Mouse (Mus musculus): ENCODE data around the gene Bard1. TPM values are rescaled to one million over a fixed set of nuclear protein-coding genes. Genes with fewer than 3 reads are reported as not detected.

Bard1 gene
- polyA plus RNA-seq, 1 experiment from 2014 or later: 0.74 TPM

DNA sequence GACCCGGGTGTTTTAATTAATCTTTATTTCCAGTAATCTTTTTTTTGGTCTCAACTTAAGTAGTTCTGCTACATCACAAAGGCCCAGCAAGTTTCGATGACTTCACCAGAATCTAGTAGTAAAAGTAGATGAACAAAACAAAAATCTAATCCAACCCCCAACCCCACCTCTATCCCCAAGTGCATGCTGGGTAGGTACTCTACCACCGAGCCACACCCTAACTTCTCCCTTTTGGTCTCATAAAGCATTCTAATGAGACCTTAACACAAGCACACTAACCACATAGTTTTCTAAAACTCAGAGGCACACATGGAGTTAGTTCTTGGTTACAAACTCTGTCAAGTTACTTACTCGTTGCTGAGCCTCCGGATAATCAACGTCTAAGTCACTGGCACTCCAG is 3.2 kb upstream of the Bard1 start:
- Histone ChIP-seq H3K36me3 (ENCODE audit: control insufficient read depth, insufficient read depth, low read length) (no peaks in the 10 kb centered on the region), H3K27me3 (ENCODE audit: control insufficient read depth, insufficient read depth, low read length) (no peaks in the 10 kb centered on the region), H3K4me3 (ENCODE audit: low read depth, low read length) (no peak overlapping the region), H3K9ac (ENCODE audit: low read length) (no peak overlapping the region), H3K4me1 (replicated peaks; ENCODE audit: control insufficient read depth, insufficient read depth) (no peaks in the 10 kb centered on the region), H3K4me2 (replicated peaks; ENCODE audit: low read depth) (no peak overlapping the region), H3K27ac (replicated peaks) (no peak overlapping the region), H3K9me3 (ENCODE audit: control insufficient read depth, low read length) (no peaks in the 10 kb centered on the region)
- TF ChIP-seq CTCF (IDR thresholded peaks at IDR 0.05; ENCODE audit: low read depth): no peak
- no peak for TF ChIP-seq EP300 (optimal IDR thresholded peaks at IDR 0.05)
- 91% methylated on average over 6 of the region's 6 CpGs for WGBS
- no peak for ATAC-seq (ENCODE audit: low FRiP score, low TSS enrichment)
- no peak for DNase-seq (ENCODE audit: low spot score)

DNA sequence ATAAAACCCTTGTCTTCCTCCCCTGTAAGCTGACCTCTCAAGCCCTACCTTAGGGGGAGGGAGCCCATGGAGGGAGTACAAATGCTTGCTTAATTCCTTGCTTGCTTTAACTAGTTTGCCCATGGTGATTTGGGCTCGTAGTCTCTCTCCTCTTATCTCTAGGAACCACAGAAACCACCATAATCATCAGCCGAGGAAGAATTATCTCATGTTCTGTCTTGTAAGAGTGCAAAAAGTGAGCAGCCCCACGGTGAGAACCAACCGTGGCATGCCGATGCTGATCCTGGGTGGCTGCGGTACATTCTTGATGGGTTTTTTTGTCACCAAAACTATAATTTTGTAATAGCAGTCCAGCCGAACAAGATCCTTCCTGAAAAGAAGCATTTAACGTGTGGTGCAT is 2.8 kb upstream of the Bard1 start:
- Histone ChIP-seq H3K27me3 (ENCODE audit: control insufficient read depth, insufficient read depth, low read length) (no peaks in the 10 kb centered on the region), H3K27ac (replicated peaks) (no peak overlapping the region), H3K4me1 (replicated peaks; ENCODE audit: control insufficient read depth, insufficient read depth) (no peaks in the 10 kb centered on the region), H3K9ac (ENCODE audit: low read length) (no peak overlapping the region), H3K9me3 (ENCODE audit: control insufficient read depth, low read length) (no peaks in the 10 kb centered on the region), H3K36me3 (ENCODE audit: control insufficient read depth, insufficient read depth, low read length) (no peaks in the 10 kb centered on the region), H3K4me3 (ENCODE audit: low read depth, low read length) (no peak overlapping the region), H3K4me2 (replicated peaks; ENCODE audit: low read depth) (no peak overlapping the region)
- TF ChIP-seq EP300 (optimal IDR thresholded peaks at IDR 0.05) (no peak), CTCF (IDR thresholded peaks at IDR 0.05; ENCODE audit: low read depth) (no peak)
- ATAC-seq (ENCODE audit: low FRiP score, low TSS enrichment): no peak
- 88% methylated on average over 8 of the region's 8 CpGs for WGBS
- no peak for DNase-seq (ENCODE audit: low spot score)

DNA sequence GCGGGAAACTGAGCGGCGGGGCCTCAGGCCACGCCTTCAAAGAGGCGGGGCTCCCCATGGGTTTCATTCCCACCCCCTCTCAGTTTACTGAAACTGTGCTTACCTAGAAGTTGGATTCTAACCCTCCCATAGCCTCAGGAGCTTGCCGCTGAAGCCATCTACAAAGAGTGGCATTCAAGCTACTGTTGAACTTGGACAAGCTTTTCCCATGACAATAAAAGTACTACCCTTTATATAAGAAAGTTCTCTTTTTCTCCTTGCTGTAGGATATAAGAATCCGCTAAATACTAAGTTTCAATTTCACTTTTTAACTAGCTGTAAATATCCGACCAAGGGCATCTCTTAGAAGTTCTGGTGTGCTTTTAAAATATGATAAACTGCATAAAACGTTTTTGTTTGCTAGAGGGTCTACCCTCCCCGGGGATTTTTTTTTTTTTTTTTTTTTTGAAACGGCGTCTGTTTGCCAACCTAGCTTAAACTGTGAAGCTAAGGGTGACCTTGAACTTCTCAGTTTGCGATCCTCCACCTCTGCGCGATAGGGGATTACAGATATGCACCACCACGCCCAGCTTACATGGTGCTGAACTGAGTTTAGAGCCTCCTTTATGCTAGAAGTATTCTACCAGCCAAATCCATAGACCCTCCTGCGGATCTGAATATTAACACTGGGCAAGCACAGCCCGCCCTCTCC is 373 bp upstream of the Bard1 start:
- no peak for DNase-seq (ENCODE audit: low spot score)
- H3K4me2 ChIP-seq (replicated peaks; ENCODE audit: low read depth): peak overlapping the region; percentile 82
- no peaks in the 10 kb centered on the region for H3K27me3 ChIP-seq (ENCODE audit: control insufficient read depth, insufficient read depth, low read length)
- no peaks in the 10 kb centered on the region for H3K4me1 ChIP-seq (replicated peaks; ENCODE audit: control insufficient read depth, insufficient read depth)
- 15% methylated on average over 18 of the region's 18 CpGs for WGBS
- H3K9ac ChIP-seq (ENCODE audit: low read length): peak overlapping the region; percentile 31
- H3K4me3 ChIP-seq (ENCODE audit: low read depth, low read length): peak overlapping the region; percentile 90
- no peaks in the 10 kb centered on the region for H3K9me3 ChIP-seq (ENCODE audit: control insufficient read depth, low read length)
- H3K36me3 ChIP-seq (ENCODE audit: control insufficient read depth, insufficient read depth, low read length): no peaks in the 10 kb centered on the region
- peak overlapping the region; percentile 76 for H3K27ac ChIP-seq (replicated peaks)
- TF ChIP-seq CTCF (IDR thresholded peaks at IDR 0.05; ENCODE audit: low read depth) (no peak), EP300 (optimal IDR thresholded peaks at IDR 0.05) (no peak)
- peak; percentile 17; the same call in 1 of the 2 replicates for ATAC-seq (ENCODE audit: low FRiP score, low TSS enrichment)

DNA sequence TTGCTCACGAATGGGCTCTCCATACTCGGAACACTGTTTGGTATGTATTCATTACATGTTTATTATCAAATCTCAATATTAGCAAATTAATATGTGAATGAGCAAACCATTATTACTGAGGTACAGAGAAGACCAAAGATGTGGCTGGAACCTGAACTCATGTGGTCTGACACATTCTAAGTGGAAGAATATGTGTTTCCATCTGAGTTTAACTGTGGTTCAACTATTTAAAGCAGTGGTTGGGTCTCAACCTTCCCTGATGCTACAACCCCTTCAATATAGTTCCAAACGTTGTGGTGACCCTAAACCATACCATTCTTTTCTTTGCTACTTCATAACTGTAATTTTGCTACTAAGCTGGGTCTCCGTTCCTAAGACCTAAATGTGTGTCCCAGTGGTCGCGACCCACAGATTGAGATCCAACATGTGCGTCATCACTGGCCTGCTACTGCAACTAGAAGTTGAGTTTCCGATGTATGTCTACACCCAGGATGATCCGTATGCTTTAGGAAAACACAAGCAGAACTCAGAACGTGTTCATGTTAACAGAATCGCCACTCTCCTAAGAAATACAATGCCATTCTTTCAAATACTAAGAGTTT is 1.5 kb downstream of the Bard1 start:
- H3K9ac ChIP-seq (ENCODE audit: low read length): no peak overlapping the region
- ATAC-seq (ENCODE audit: low FRiP score, low TSS enrichment) (no peak), DNase-seq (ENCODE audit: low spot score) (no peak)
- TF ChIP-seq EP300 (optimal IDR thresholded peaks at IDR 0.05) (no peak), CTCF (IDR thresholded peaks at IDR 0.05; ENCODE audit: low read depth) (no peak)
- no peak overlapping the region for H3K4me3 ChIP-seq (ENCODE audit: low read depth, low read length)
- H3K36me3 ChIP-seq (ENCODE audit: control insufficient read depth, insufficient read depth, low read length): no peaks in the 10 kb centered on the region
- H3K9me3 ChIP-seq (ENCODE audit: control insufficient read depth, low read length): no peaks in the 10 kb centered on the region
- no peak overlapping the region for H3K27ac ChIP-seq (replicated peaks)
- 48% methylated on average over 11 of the region's 11 CpGs for WGBS
- H3K4me1 ChIP-seq (replicated peaks; ENCODE audit: control insufficient read depth, insufficient read depth): no peaks in the 10 kb centered on the region
- no peaks in the 10 kb centered on the region for H3K27me3 ChIP-seq (ENCODE audit: control insufficient read depth, insufficient read depth, low read length)
- no peak overlapping the region; the same call in 1 of the 2 replicates for H3K4me2 ChIP-seq (replicated peaks; ENCODE audit: low read depth)

DNA sequence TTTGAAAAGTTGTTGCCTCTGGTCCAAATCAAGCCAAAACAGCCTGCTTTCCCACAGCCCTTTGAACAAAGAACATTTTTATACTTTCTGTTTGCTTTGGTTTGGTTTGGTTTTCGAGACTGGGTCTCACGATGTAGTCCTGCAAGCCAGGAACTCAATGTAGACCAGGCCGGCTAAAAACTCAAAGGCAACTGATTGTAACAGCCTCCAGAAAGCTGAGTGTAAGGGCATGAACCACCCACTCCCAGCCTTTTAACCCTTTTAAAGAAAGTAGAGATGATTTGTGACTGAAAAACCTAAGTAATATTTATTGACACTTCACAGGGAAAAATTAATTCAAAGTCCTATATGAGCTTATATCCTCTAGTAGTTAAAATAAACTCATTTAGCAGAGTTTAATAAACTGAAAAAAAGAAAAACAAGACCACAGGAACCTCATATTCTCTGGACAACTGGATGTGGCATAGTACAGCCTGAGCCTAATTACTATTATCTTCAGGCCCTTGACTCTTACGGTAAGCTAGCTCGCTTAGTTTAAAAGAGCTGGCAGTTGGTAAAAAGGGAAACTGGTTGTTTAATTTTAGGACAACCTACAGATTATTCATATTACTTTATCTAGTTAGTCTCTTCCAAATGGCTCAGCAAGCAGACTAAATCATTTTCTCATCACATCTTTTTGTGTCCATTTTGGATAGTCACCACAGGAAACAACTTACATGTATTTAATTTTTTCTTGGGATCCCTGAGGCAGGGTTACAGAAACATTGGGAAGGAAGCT is 2.2 kb downstream of the Bard1 start:
- 55% methylated on average over 5 of the region's 5 CpGs for WGBS
- DNase-seq (ENCODE audit: low spot score): no peak
- H3K4me3 ChIP-seq (ENCODE audit: low read depth, low read length): no peak overlapping the region

More for the DNA sequence above, 2.2 kb downstream of the Bard1 start:
- H3K4me2 ChIP-seq (replicated peaks; ENCODE audit: low read depth): no peak overlapping the region
- no peaks in the 10 kb centered on the region for H3K4me1 ChIP-seq (replicated peaks; ENCODE audit: control insufficient read depth, insufficient read depth)
- H3K27me3 ChIP-seq (ENCODE audit: control insufficient read depth, insufficient read depth, low read length): no peaks in the 10 kb centered on the region
- no peaks in the 10 kb centered on the region for H3K36me3 ChIP-seq (ENCODE audit: control insufficient read depth, insufficient read depth, low read length)
- no peak for ATAC-seq (ENCODE audit: low FRiP score, low TSS enrichment)
- no peak for TF ChIP-seq EP300 (optimal IDR thresholded peaks at IDR 0.05)
- TF ChIP-seq CTCF (IDR thresholded peaks at IDR 0.05; ENCODE audit: low read depth): no peak
- H3K27ac ChIP-seq (replicated peaks): no peak overlapping the region
- no peaks in the 10 kb centered on the region for H3K9me3 ChIP-seq (ENCODE audit: control insufficient read depth, low read length)
- H3K9ac ChIP-seq (ENCODE audit: low read length): no peak overlapping the region

Data from stomach, postnatal 0 days (tissue).